Mouse (Mus musculus): ENCODE measurements around the gene Cpa5.

The Cpa5 gene

GRCm38 (mm10) chr6:30610710-30611109 is at the start of gene Cpa5:
Gene Cpa5 (plus strand): TSS chr6:30611010.
- in situ Hi-C loops (cut with MboI), result no loop called here

GRCm38 (mm10) chr6:30562132-30562531 is 48.7 kb upstream of the Cpa5 start:
- in situ Hi-C loops (cut with MboI), result no loop called here

- in situ Hi-C loops (cut with MboI), result no loop called here
These were observed 47.2 kb upstream of the Cpa5 start for GRCm38 (mm10) chr6:30563575-30563974.

- in situ Hi-C loops (cut with MboI), result no loop called here
These were observed 46.8 kb upstream of the Cpa5 start for GRCm38 (mm10) chr6:30564051-30564450.

- in situ Hi-C loops (cut with MboI), result no loop called here
These were observed 42.7 kb upstream of the Cpa5 start, which contains the start of gene Cpa4 for GRCm38 (mm10) chr6:30568069-30568468. Gene Cpa4 (plus strand): TSS chr6:30568369.

- in situ Hi-C loops (cut with MboI), result no loop called here
These were observed 41.5 kb upstream of the Cpa5 start for GRCm38 (mm10) chr6:30569331-30569730.

GRCm38 (mm10) chr6:30570012-30570411 is 40.8 kb upstream of the Cpa5 start:
- in situ Hi-C loops (cut with MboI), result no loop called here

- in situ Hi-C loops (cut with MboI), result no loop called here
These were observed 38.1 kb upstream of the Cpa5 start for GRCm38 (mm10) chr6:30572456-30573311.

GRCm38 (mm10) chr6:30573380-30573779 is 37.4 kb upstream of the Cpa5 start:
- in situ Hi-C loops (cut with MboI), result no loop called here

- in situ Hi-C loops (cut with MboI), result no loop called here
These were observed 35.9 kb upstream of the Cpa5 start for GRCm38 (mm10) chr6:30574945-30575344.

GRCm38 (mm10) chr6:30576477-30577203 is 34.2 kb upstream of the Cpa5 start:
- in situ Hi-C loops (cut with MboI), result no loop called here

- in situ Hi-C loops (cut with MboI), result no loop called here
These were observed 30.6 kb upstream of the Cpa5 start for GRCm38 (mm10) chr6:30579961-30580840.

GRCm38 (mm10) chr6:30580841-30581176 is 30.0 kb upstream of the Cpa5 start:
- in situ Hi-C loops (cut with MboI), result no loop called here

GRCm38 (mm10) chr6:30586886-30587442 is 23.8 kb upstream of the Cpa5 start:
- in situ Hi-C loops (cut with MboI), result no loop called here

GRCm38 (mm10) chr6:30589819-30590218 is 21.0 kb upstream of the Cpa5 start:
- in situ Hi-C loops (cut with MboI), result no loop called here

GRCm38 (mm10) chr6:30591851-30592404 is 18.9 kb upstream of the Cpa5 start:
- in situ Hi-C loops (cut with MboI), result no loop called here

- in situ Hi-C loops (cut with MboI), result no loop called here
These were observed 18.3 kb upstream of the Cpa5 start for GRCm38 (mm10) chr6:30592417-30592974.

- in situ Hi-C loops (cut with MboI), result no loop called here
These were observed 16.4 kb upstream of the Cpa5 start for GRCm38 (mm10) chr6:30594364-30594763.

- in situ Hi-C loops (cut with MboI), result no loop called here
These were observed 14.4 kb upstream of the Cpa5 start for GRCm38 (mm10) chr6:30596230-30596898.

GRCm38 (mm10) chr6:30600033-30600432 is 10.8 kb upstream of the Cpa5 start:
- in situ Hi-C loops (cut with MboI), result no loop called here

GRCm38 (mm10) chr6:30600995-30601394 is 9.8 kb upstream of the Cpa5 start:
- in situ Hi-C loops (cut with MboI), result no loop called here
